Mouse (Mus musculus) limb, embryonic 11.5 days (tissue): Measurements from ENCODE around the gene Gm5294. TPM values are rescaled to one million over a fixed set of nuclear protein-coding genes. Genes with fewer than 3 reads are reported as not detected.

Source experiments
- ATAC-seq: fragments of 200-750 bp; cut with Nextera tagmentation; 2 replicates; pipeline ENCODE4 v1.8.0; 2017; ENCODE audit warnings: low read depth; ENCODE audit not compliant: insufficient number of reproducible peaks, low FRiP score, low TSS enrichment
- DNase-seq: peaks from one replicate; pipeline ENCODE4 v3.0.0-alpha.2; 2015; ENCODE audit warnings: low spot score
- H3K27ac ChIP-seq: fragments of 300-500 bp; sonication (generic); replicated peaks from 2 replicates; pipeline ENCODE4 v1.5.1; 2014; ENCODE audit warnings: low read depth, mild to moderate bottlenecking, low read length
- H3K27me3 ChIP-seq: fragments of 300-500 bp; sonication (generic); 2 replicates; pipeline ENCODE4 v1.6.1; 2014; ENCODE audit warnings: mild to moderate bottlenecking, low read length, mixed read lengths; ENCODE audit not compliant: control insufficient read depth, insufficient read depth
- H3K36me3 ChIP-seq: fragments of 300-500 bp; sonication (generic); 2 replicates; pipeline ENCODE4 v1.6.1; 2014; ENCODE audit warnings: mild to moderate bottlenecking, low read length, moderate library complexity, mixed read lengths; ENCODE audit not compliant: control insufficient read depth, insufficient read depth
- H3K4me1 ChIP-seq: fragments of 300-500 bp; sonication (generic); 2 replicates; pipeline ENCODE4 v1.6.1; 2014; ENCODE audit warnings: low read length, mixed read lengths; ENCODE audit not compliant: control insufficient read depth, insufficient read depth
- H3K4me2 ChIP-seq: fragments of 300-500 bp; sonication (generic); 2 replicates; pipeline ENCODE4 v1.6.1; 2014; ENCODE audit warnings: low read depth, mild to moderate bottlenecking, moderate library complexity; ENCODE audit not compliant: severe bottlenecking
- H3K4me3 ChIP-seq: fragments of 300-500 bp; sonication (generic); 2 replicates; pipeline ENCODE4 v1.5.1; 2014; ENCODE audit warnings: low read depth, low read length
- H3K9ac ChIP-seq: fragments of 300-500 bp; sonication (generic); 2 replicates; pipeline ENCODE4 v1.6.1; 2014; ENCODE audit warnings: mild to moderate bottlenecking, low read length
- H3K9me3 ChIP-seq: fragments of 300-500 bp; sonication (generic); 2 replicates; pipeline ENCODE4 v1.6.1; 2016; ENCODE audit warnings: low read length; ENCODE audit not compliant: control insufficient read depth
- WGBS: fragments of 180-500 bp; shearing (Covaris S2); extraction: QIAGEN DNeasy Blood & Tissue Kit; methylation state at CpG from one replicate; pipeline ENCODE4 v1.1.7; 2014; 5-methylcytosine and 5-hydroxymethylcytosine counted together
- polyA plus RNA-seq: library from polyadenylated mRNA; unstranded; fragments of >200 nt; fragmentation: Nextera tagmentation; extraction: Ambion mirVana; gene quantifications from 2 replicates; pipeline ENCODE4 v1.2.1, GENCODE M21; 2014

Gm5294 gene
- polyA plus RNA-seq, 1 experiment from 2014 or later: not detected

DNA sequence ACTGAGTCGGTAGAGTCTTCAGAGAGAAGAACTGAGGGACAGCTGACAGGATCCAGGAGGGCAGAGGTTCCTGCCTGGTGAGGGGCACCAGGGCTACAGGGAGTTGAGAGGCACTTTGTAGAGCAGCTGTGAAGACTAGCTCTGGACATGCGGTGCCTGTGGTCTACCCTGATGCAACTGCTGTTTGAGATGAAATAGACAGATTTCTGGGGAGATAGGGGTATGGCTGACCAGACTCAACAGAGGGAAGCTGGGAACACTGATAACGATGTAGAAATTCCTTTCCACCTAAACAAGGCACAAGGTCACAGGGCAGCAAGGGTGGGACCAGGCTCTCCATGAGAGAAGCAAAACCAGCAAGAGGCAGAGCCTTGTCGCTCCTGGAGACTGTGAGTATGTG lies 45.8 kb downstream of the Gm5294 start:
- no peak overlapping the region for H3K4me2 ChIP-seq
- no peak overlapping the region for H3K4me3 ChIP-seq
- no peak overlapping the region for H3K27ac ChIP-seq
- DNase-seq: no peak
- no peaks in the 10 kb centered on the region for H3K36me3 ChIP-seq
- 73% methylated on average over 4 of the region's 4 CpGs for WGBS
- no peaks in the 10 kb centered on the region for H3K4me1 ChIP-seq
- no peaks in the 10 kb centered on the region for H3K27me3 ChIP-seq
- H3K9ac ChIP-seq: no peak overlapping the region
- ATAC-seq: no peak
- no peaks in the 10 kb centered on the region for H3K9me3 ChIP-seq

Other genes with a start within 250 kb of the Gm5294 start
- 77.6 and 77.8 TPM in 2 replicates for gene Zfp68, start 200.3 kb upstream of the Gm5294 start, polyA plus RNA-seq
- 14.2 and 16.6 TPM in 2 replicates for gene A430033K04Rik, start 197.2 kb upstream of the Gm5294 start, polyA plus RNA-seq
- 1.6 and 1.9 TPM in 2 replicates for gene Fam20c, start 65.6 kb upstream of the Gm5294 start, polyA plus RNA-seq
- gene Pdgfa, start 177.3 kb downstream of the Gm5294 start, polyA plus RNA-seq: 34.4 and 35.2 TPM in 2 replicates